Comparison of ENCODE assay signal across 39 mouse cellular contexts in genomic region chr10:129473723-129474122, GRCm38 (mm10). TPM values are rescaled to one million over a fixed set of nuclear protein-coding genes. Genes with fewer than 3 reads are reported as not detected.
"Had no signal": no experiment of that assay in that cellular context is flagged by ENCODE, and none has a peak within 500 bp of the region (broad histone marks: within the 10 kb centered on the region; RNA-seq: fewer than 3 reads in every experiment).

No protein-coding gene starts in this region.

- H3K9me3 ChIP-seq: embryonic facial prominence, embryonic 10.5 days; embryonic facial prominence, embryonic 12.5 days; embryonic facial prominence, embryonic 13.5 days; embryonic facial prominence, embryonic 15.5 days; forebrain, embryonic 10.5 days; forebrain, embryonic 15.5 days had no signal

- H3K4me3 ChIP-seq: embryonic facial prominence, embryonic 10.5 days; embryonic facial prominence, embryonic 12.5 days; embryonic facial prominence, embryonic 13.5 days; embryonic facial prominence, embryonic 15.5 days; erythroblast, embryonic 14.5 days; forebrain, embryonic 10.5 days; forebrain, embryonic 15.5 days; gastrocnemius, adult 2 months; heart, adult 2 months had no signal

- ATAC-seq: forebrain, embryonic 14.5 days; forebrain, embryonic 15.5 days; forebrain, embryonic 16.5 days; forebrain, postnatal 0 days had no signal

- H3K27ac ChIP-seq: embryonic facial prominence, embryonic 10.5 days; embryonic facial prominence, embryonic 12.5 days; embryonic facial prominence, embryonic 13.5 days; embryonic facial prominence, embryonic 15.5 days; forebrain, embryonic 10.5 days; forebrain, embryonic 15.5 days; gastrocnemius, adult 2 months; heart, adult 2 months had no signal

- DNase-seq: cerebellum, adult 2 months; cerebellum, adult 8-10 months; cerebellum, adult 9-10 months; cerebellum, adult 9-11 months; cerebellum, postnatal 10 days; cerebellum, postnatal 14 days; cerebellum, postnatal 25 days; cerebellum, postnatal 36 days; embryo, embryonic 11 days; forebrain, postnatal 0 days; gastrocnemius, adult 2 months; gastrocnemius, postnatal 10 days; gastrocnemius, postnatal 14 days; gastrocnemius, postnatal 25 days; gastrocnemius, postnatal 36 days; heart, adult 11 months; heart, adult 18-20 months; heart, adult 2 months had no signal

- H3K4me2 ChIP-seq: embryonic facial prominence, embryonic 12.5 days; embryonic facial prominence, embryonic 13.5 days; embryonic facial prominence, embryonic 15.5 days; forebrain, embryonic 15.5 days had no signal

- H3K36me3 ChIP-seq: embryonic facial prominence, embryonic 10.5 days; embryonic facial prominence, embryonic 12.5 days; embryonic facial prominence, embryonic 13.5 days; embryonic facial prominence, embryonic 15.5 days; forebrain, embryonic 10.5 days; forebrain, embryonic 15.5 days had no signal

- H3K27me3 ChIP-seq: embryonic facial prominence, embryonic 12.5 days; embryonic facial prominence, embryonic 13.5 days; embryonic facial prominence, embryonic 15.5 days; forebrain, embryonic 15.5 days had no signal

- H3K4me1 ChIP-seq: embryonic facial prominence, embryonic 10.5 days; embryonic facial prominence, embryonic 12.5 days; embryonic facial prominence, embryonic 13.5 days; embryonic facial prominence, embryonic 15.5 days; forebrain, embryonic 10.5 days; forebrain, embryonic 15.5 days had no signal

- H3K9ac ChIP-seq: embryonic facial prominence, embryonic 12.5 days; embryonic facial prominence, embryonic 13.5 days; embryonic facial prominence, embryonic 15.5 days; forebrain, embryonic 15.5 days; forebrain, postnatal 0 days had no signal

RNA-seq across cellular contexts. Expression of gene Olfr788, which starts 2.9 kb away (rescaled TPM):
- total RNA-seq: common myeloid progenitor, adult 5-6 weeks; forebrain, postnatal 0 days; gastrocnemius, adult 18-20 months; gastrocnemius, adult 2 months; gastrocnemius, adult 8-10 months; gastrocnemius, postnatal 10 days; gastrocnemius, postnatal 14 days; gastrocnemius, postnatal 25 days; gastrocnemius, postnatal 36 days; gastrocnemius, postnatal 4 days; granulocyte monocyte progenitor cell, adult 5-6 weeks; heart, adult 18-20 months; heart, adult 2 months; heart, adult 8-10 months had no signal
- polyA plus RNA-seq: cerebellum, adult 2 months; cortical plate, adult 2 months; embryonic facial prominence, embryonic 10.5 days; embryonic facial prominence, embryonic 11.5 days; embryonic facial prominence, embryonic 12.5 days; embryonic facial prominence, embryonic 13.5 days; embryonic facial prominence, embryonic 14.5 days; embryonic facial prominence, embryonic 15.5 days; erythroblast, embryonic 14.5 days; forebrain, embryonic 10.5 days; forebrain, embryonic 11.5 days; forebrain, embryonic 14.5 days; forebrain, embryonic 15.5 days; forebrain, embryonic 16.5 days; forebrain, postnatal 0 days; frontal cortex, adult 2 months; gonadal fat pad, adult 2 months; heart, adult 2 months had no signal

RNA-seq across cellular contexts. Expression of gene Olfr789, which starts 10.8 kb away (rescaled TPM):
- total RNA-seq: common myeloid progenitor, adult 5-6 weeks; forebrain, postnatal 0 days; gastrocnemius, adult 18-20 months; gastrocnemius, adult 2 months; gastrocnemius, adult 8-10 months; gastrocnemius, postnatal 10 days; gastrocnemius, postnatal 14 days; gastrocnemius, postnatal 25 days; gastrocnemius, postnatal 36 days; gastrocnemius, postnatal 4 days; granulocyte monocyte progenitor cell, adult 5-6 weeks; heart, adult 18-20 months; heart, adult 2 months; heart, adult 8-10 months had no signal
- polyA plus RNA-seq: cerebellum, adult 2 months; cortical plate, adult 2 months; embryonic facial prominence, embryonic 10.5 days; embryonic facial prominence, embryonic 11.5 days; embryonic facial prominence, embryonic 12.5 days; embryonic facial prominence, embryonic 13.5 days; embryonic facial prominence, embryonic 14.5 days; erythroblast, embryonic 14.5 days; forebrain, embryonic 10.5 days; forebrain, embryonic 11.5 days; forebrain, embryonic 14.5 days; forebrain, embryonic 15.5 days; forebrain, embryonic 16.5 days; forebrain, postnatal 0 days; frontal cortex, adult 2 months; gonadal fat pad, adult 2 months; heart, adult 2 months had no signal

RNA-seq across cellular contexts. Expression of gene Olfr787, which starts 12.1 kb away (rescaled TPM):
- total RNA-seq: common myeloid progenitor, adult 5-6 weeks; forebrain, postnatal 0 days; gastrocnemius, adult 18-20 months; gastrocnemius, adult 2 months; gastrocnemius, adult 8-10 months; gastrocnemius, postnatal 10 days; gastrocnemius, postnatal 14 days; gastrocnemius, postnatal 25 days; gastrocnemius, postnatal 36 days; gastrocnemius, postnatal 4 days; granulocyte monocyte progenitor cell, adult 5-6 weeks; heart, adult 18-20 months; heart, adult 2 months; heart, adult 8-10 months had no signal
- polyA plus RNA-seq: cerebellum, adult 2 months; cortical plate, adult 2 months; embryonic facial prominence, embryonic 10.5 days; embryonic facial prominence, embryonic 11.5 days; embryonic facial prominence, embryonic 12.5 days; embryonic facial prominence, embryonic 13.5 days; embryonic facial prominence, embryonic 14.5 days; embryonic facial prominence, embryonic 15.5 days; erythroblast, embryonic 14.5 days; forebrain, embryonic 10.5 days; forebrain, embryonic 11.5 days; forebrain, embryonic 14.5 days; forebrain, embryonic 15.5 days; forebrain, embryonic 16.5 days; forebrain, postnatal 0 days; frontal cortex, adult 2 months; gonadal fat pad, adult 2 months; heart, adult 2 months had no signal

RNA-seq across cellular contexts. Expression of gene Olfr790, which starts 24.6 kb away (rescaled TPM):
- total RNA-seq: common myeloid progenitor, adult 5-6 weeks; forebrain, postnatal 0 days; gastrocnemius, adult 18-20 months; gastrocnemius, adult 2 months; gastrocnemius, adult 8-10 months; gastrocnemius, postnatal 10 days; gastrocnemius, postnatal 14 days; gastrocnemius, postnatal 25 days; gastrocnemius, postnatal 36 days; gastrocnemius, postnatal 4 days; granulocyte monocyte progenitor cell, adult 5-6 weeks; heart, adult 18-20 months; heart, adult 2 months; heart, adult 8-10 months had no signal
- polyA plus RNA-seq: cerebellum, adult 2 months; cortical plate, adult 2 months; embryonic facial prominence, embryonic 10.5 days; embryonic facial prominence, embryonic 11.5 days; embryonic facial prominence, embryonic 12.5 days; embryonic facial prominence, embryonic 13.5 days; embryonic facial prominence, embryonic 14.5 days; embryonic facial prominence, embryonic 15.5 days; erythroblast, embryonic 14.5 days; forebrain, embryonic 10.5 days; forebrain, embryonic 11.5 days; forebrain, embryonic 14.5 days; forebrain, embryonic 15.5 days; forebrain, embryonic 16.5 days; forebrain, postnatal 0 days; frontal cortex, adult 2 months; gonadal fat pad, adult 2 months; heart, adult 2 months had no signal

RNA-seq across cellular contexts. Expression of gene Olfr786, which starts 46.6 kb away (rescaled TPM):
- total RNA-seq: common myeloid progenitor, adult 5-6 weeks; forebrain, postnatal 0 days; gastrocnemius, adult 18-20 months; gastrocnemius, adult 2 months; gastrocnemius, adult 8-10 months; gastrocnemius, postnatal 10 days; gastrocnemius, postnatal 14 days; gastrocnemius, postnatal 25 days; gastrocnemius, postnatal 36 days; gastrocnemius, postnatal 4 days; granulocyte monocyte progenitor cell, adult 5-6 weeks; heart, adult 18-20 months; heart, adult 2 months; heart, adult 8-10 months had no signal
- polyA plus RNA-seq: cerebellum, adult 2 months; cortical plate, adult 2 months; embryonic facial prominence, embryonic 10.5 days; embryonic facial prominence, embryonic 11.5 days; embryonic facial prominence, embryonic 12.5 days; embryonic facial prominence, embryonic 13.5 days; embryonic facial prominence, embryonic 14.5 days; erythroblast, embryonic 14.5 days; forebrain, embryonic 10.5 days; forebrain, embryonic 11.5 days; forebrain, embryonic 14.5 days; forebrain, embryonic 15.5 days; forebrain, embryonic 16.5 days; forebrain, postnatal 0 days; frontal cortex, adult 2 months; gonadal fat pad, adult 2 months; heart, adult 2 months had no signal
